Mouse (Mus musculus) MN1 (cell line): Measurements from ENCODE around the gene Zdhhc24.
"Not testable (repeated sequence)": the region's sequence is repeated elsewhere in the genome, so short reads cannot be mapped to it uniquely, and the experiment has no call there.

Experiments
- DNase-seq: peaks from one replicate; pipeline ENCODE4 v3.0.0-alpha.2; 2016; ENCODE audit warnings: low spot score

The Zdhhc24 gene

GRCm38 (mm10) chr19:4878405-4879323 is at the start of gene Zdhhc24:
TSS of gene Zdhhc24 (plus strand) at chr19:4878668.
- peak; percentile 91 for DNase-seq

DNA sequence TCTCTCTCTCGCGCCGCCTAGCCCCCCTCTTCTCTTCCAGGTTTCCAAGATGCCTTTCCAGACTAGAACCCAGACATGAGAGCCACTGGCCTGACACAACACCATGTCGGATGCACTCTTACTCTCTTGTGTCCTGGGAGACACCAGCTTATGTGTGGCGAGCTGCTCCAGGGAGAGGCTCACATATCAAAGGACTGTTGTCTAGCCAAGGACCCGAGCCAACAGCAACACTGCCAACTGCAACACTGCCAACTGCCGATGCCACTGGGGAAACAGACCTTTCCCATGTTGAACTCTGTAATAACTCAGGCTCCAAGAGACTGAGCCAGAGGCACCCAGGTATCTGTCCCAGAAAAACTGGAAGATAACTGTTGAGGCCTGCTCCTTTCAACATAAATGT is 49.3 kb upstream of the Zdhhc24 start:
- DNase-seq = no peak

GRCm38 (mm10) chr19:4833977-4834376 is 44.5 kb upstream of the Zdhhc24 start:
- no peak for DNase-seq

DNA sequence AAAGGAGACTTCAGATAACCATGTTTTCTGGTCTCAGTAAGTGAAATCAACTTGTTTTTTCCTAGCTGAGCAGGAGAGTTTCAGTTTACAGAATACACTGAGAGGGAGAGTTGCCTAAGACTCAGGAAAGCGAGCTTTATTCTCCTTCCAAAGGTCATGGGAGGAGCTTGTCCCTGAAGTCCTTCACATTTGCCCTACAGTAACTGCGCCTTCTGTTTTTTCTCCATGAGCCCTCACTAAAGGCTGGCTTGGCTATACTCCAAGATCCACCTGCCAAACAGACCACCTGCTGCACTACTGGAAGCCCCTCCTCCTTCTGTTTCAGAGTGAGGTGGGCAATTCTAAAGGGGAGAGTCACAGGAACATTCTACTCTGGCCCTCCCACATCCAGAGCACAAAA is 42.4 kb upstream of the Zdhhc24 start:
- DNase-seq = no peak

- DNase-seq = no peak
Measured at GRCm38 (mm10) chr19:4837049-4837448, 41.4 kb upstream of the Zdhhc24 start.

DNA sequence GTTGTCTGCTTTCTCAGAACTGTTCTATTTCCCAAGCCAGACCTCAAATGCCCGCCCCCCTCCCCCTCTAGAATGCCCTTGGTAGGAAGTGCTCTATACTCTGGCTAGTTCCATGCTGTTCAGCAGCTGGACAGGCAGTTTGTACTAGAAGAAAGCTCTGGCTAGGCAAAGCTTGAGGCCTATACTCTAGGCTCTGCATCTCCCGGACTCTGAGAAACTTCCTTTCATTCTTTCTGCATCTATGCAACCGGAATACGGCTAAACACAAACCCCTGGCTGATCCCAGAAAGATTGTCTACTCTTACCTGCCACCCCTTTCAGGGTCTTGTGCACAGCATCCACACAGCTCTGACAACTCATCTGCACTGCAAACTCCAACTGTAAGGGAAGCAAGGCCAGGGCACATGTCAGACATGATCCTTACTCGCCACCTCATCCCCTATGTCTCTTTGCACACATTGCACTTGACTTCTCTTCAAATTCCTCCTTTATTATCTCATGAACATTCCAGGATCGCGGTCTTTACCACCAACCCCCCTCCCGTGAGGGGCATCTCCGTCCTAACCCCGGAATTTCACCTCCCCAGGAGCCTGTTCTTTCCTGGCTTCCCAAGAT is 39.8 kb upstream of the Zdhhc24 start:
- DNase-seq = no peak

DNA sequence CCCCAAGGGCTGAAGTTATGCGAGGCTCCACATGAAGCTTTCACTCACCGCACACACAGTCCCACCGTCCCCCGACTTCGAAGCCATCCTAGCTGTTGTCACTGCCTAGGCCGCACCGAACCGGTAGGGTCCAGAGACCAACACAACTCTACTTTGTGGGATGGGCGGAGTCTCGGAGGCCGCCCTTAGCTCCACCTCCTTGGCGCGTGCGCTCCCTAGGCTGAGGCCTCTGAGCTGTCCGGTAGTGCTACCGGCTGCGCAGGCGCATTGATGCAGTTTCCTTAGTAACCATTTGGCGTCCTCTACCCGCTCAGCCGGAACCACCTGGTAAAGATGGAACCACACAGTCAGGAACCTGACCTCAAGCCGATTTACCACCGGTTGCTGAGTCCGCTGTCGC is 39.3 kb upstream of the Zdhhc24 start, which contains the start of the genes Ccs and Ccdc87:
TSS of gene Ccs (minus strand) at position 184 of the 400 bp plus-strand sequence.
TSS of gene Ccdc87 (plus strand) at position 218 of the 400 bp plus-strand sequence.
- peak; percentile 90 for DNase-seq

GRCm38 (mm10) chr19:4840848-4841247 is 37.6 kb upstream of the Zdhhc24 start:
- DNase-seq = no peak

GRCm38 (mm10) chr19:4842611-4843010 is 35.9 kb upstream of the Zdhhc24 start:
- DNase-seq = no peak

DNA sequence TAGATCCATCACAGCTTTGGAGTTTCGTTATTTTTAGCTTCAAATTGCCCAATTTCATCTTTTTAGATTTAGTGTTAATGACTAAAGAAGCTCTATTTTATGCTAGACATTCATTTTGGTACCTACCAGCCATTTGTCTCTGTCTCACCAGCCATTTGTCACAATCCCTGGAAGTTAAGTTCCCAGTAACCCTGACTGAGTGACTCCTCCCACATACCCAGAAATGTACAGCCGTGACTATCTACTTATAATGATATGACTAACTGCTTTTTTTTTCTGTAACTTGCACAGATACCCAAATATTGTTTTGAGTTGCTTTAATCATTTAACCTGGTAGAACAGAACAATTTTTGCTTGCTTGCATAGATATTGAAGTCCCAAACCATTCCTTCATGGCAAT is 32.6 kb upstream of the Zdhhc24 start:
- DNase-seq = no peak

GRCm38 (mm10) chr19:4847490-4847889 is 31.0 kb upstream of the Zdhhc24 start:
- DNase-seq = peak; percentile 14

GRCm38 (mm10) chr19:4849800-4850199 is 28.7 kb upstream of the Zdhhc24 start:
- no peak for DNase-seq

GRCm38 (mm10) chr19:4850281-4850680 is 28.2 kb upstream of the Zdhhc24 start:
- DNase-seq = no peak

DNA sequence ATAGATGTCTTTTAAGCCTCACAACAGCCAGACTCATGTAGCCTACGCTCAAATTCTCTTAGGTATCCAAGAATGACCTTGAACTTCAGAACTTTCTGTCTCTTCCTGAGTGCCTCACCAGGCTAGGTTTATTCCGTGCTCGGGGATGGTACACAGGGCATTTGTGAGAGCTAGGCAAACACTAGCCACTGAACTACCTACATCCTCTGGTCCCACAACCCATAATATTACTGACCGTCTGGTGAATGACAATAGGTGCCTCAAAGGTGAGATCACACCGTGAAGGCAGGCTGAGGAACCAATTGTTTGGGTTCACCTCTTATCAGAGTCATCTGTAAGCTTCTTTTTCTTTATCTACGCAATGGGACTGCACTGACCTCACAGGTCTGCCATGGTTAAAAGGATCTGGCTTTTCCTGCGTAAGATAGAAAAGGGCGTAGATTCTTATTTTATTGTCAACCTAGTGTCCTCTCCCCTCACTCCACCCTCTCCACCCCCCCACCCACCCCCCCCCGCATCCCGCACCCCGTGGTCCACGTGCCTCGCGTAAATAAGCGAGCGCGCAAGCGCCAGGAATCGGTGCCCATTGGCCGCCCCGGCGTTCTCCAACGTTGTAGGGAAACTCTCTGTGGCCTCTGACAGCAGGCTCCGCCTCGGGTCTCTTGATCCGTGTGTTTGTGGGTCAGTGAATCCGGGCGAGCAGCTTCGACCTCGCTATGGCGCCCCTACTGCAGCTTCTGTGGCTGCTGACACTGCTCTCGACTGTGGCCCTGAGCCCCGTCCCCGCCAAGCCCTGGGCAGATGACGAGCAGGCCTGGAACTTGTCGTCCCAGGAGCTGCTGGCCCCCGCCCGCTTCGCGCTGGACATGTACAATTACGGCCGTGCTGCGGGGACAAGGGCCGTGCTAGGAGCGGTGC is 23.7 kb upstream of the Zdhhc24 start, which contains the start of gene Ctsf:
TSS of gene Ctsf (plus strand) at position 579 of the 918 bp plus-strand sequence.
- DNase-seq = no peak

GRCm38 (mm10) chr19:4855470-4855820 is 23.0 kb upstream of the Zdhhc24 start:
- DNase-seq = no peak

DNA sequence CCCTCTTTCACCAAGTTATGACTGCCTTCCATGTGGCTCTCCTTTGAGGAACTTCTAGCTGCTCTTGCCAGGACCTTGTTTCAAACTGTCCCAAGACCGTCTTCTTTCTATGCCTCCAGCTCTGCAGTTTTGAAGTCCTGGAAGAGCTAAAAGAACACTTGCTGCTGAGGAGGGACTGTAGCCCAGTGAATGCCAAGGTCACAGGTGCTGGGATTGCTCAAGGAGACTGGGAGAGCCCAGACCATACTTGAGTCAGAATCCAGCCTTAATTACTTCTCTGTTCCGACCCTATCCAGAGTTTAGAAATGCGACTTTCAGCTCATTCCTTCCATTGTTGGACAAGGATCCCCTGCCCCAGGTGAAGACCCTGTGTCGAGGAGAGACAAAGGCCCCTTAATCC is 22.5 kb upstream of the Zdhhc24 start:
- DNase-seq = no peak

DNA sequence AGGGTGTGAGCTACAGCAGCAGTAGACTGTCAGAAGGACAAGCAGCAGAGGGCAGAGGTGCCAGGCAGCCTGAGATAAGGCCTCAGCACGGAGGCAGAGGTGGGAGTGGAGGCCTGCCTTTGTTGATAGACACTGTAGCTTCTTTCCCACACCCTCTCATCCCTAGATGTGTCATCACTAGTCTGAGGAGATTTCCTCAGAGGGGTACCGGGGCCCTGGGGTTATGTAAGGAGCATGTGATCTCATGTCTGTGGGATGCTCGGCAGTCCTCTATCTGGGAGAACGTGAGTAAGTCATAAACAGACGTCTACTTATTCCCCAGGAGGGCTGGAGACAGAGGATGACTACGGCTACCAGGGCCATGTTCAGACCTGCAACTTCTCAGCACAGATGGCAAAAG is 19.4 kb upstream of the Zdhhc24 start:
- DNase-seq = no peak

DNA sequence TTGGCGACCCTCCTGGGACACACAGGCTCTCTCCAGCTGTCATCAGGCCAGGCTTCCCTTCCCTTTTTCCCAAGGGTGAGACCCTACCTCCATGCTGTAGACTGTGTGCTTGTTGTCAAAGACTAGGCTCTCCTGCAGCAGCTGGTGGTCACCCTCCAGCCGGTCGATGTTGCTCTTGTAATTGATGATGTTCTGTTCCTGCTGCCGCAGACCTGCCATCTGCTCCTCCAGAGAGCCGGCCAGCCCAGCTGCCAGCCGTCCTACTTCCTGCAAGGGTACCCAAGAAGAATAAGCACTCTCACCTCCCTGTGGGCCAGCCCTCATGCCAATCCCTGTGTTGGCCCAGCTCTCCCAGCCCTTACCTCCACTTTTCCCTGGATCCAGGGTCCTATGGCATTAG is 15.4 kb upstream of the Zdhhc24 start:
- DNase-seq = no peak

GRCm38 (mm10) chr19:4865147-4865546 is 13.3 kb upstream of the Zdhhc24 start:
- DNase-seq = no peak

DNA sequence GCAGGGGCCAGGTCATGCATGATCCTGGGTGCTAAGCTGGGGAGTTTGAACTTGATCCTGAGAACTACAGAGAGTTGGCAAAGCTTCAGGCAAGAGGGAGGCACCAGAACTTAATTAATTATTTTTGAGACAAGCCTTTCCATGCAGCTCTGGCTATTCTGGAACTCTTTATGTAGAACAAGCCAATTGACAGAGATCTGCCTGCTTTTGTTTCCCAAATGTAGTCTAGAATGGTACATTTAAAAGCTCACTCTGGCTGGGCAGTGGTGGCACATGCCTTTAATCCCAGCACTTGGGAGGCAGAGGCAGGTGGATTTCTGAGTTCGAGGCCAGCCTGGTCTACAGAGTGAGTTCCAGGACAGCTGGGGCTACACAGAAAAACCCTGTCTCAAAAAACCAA is 3.9 kb upstream of the Zdhhc24 start:
- DNase-seq = not testable (repeated sequence)

DNA sequence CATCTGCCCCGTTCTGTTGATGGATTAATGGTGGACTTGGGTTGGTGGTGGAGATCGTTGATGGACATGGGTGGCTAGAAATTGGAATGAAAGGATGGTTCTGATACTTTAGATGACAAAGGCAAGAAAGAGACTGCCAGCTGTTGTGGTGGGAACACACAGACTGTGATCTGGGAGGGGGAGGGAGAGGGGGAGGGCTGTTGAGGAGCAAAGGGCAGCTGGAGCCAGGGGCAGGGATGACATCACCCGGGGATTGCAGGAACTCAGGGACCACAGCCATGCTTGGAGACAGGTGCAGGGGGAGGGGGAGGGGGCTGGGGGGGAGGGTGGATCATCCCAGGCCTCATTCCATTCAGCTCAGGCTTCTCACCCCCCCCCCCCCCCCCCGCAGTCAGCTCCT is 2.2 kb upstream of the Zdhhc24 start:
- no peak for DNase-seq

DNA sequence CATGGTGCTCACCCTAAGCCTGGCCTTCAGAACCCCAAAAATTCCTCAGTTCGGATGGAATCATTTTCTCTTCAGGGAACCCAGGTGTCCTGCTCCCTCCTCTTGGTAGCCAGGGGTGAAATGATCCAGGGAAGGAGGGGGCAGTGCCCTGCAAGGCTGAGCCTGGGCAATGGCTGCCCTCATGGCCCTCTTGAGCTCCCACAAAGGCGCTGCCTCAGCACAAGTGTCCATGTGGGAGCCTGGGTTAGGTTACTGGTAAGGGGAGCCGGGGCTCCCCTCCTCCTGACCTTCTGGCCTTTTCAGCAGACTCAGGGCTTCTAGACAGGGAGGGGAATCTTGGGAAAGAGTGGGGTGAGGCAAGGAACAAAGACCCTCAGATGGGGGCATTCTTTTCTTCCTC is 1.7 kb upstream of the Zdhhc24 start:
- no peak for DNase-seq
